Mouse (Mus musculus) MEL (cell line): ENCODE measurements around the gene C2. TPM values are rescaled to one million over a fixed set of nuclear protein-coding genes. Genes with fewer than 3 reads are reported as not detected.

Experiments used
- DNase-seq: peaks from one replicate; pipeline ENCODE4 v3.0.0; 2011; ENCODE audit warnings: low read depth, low spot score
- H3K27ac ChIP-seq: 2 replicates; pipeline ENCODE4 v1.5.1; 2012; ENCODE audit warnings: low read depth, mild to moderate bottlenecking, control low read depth, low read length, moderate library complexity; ENCODE audit not compliant: control insufficient read depth
- H3K27me3 ChIP-seq, 2 experiments: fragments of 150-350 bp in 1 of 2; sonication (generic) in 1 of 2; 2 replicates each; pipeline ENCODE4 v1.6.1; 2012; ENCODE audit warnings: low read length in 2 of 2, mild to moderate bottlenecking in 2 of 2, improper control_type of control experiment in 1 of 2, moderate library complexity in 1 of 2; ENCODE audit not compliant: insufficient read depth in 2 of 2, control insufficient read depth in 1 of 2
- H3K36me3 ChIP-seq, 2 experiments: 2 replicates each; pipeline ENCODE4 v1.6.1; 2012 to 2014; ENCODE audit warnings: low read length in 2 of 2, improper control_type of control experiment in 1 of 2, inconsistent platforms in 1 of 2, mild to moderate bottlenecking in 1 of 2; ENCODE audit not compliant: insufficient read depth in 2 of 2, control insufficient read depth in 1 of 2
- H3K4me1 ChIP-seq, 2 experiments: fragments of 150-350 bp in 1 of 2; sonication (generic) in 1 of 2; 2 replicates each; pipeline ENCODE4 v1.6.1; 2012; ENCODE audit warnings: low read length in 2 of 2, improper control_type of control experiment in 1 of 2, mild to moderate bottlenecking in 1 of 2; ENCODE audit not compliant: insufficient read depth in 2 of 2, control insufficient read depth in 1 of 2
- H3K4me3 ChIP-seq, 2 experiments: fragments of 150-350 bp in 1 of 2; sonication (generic) in 1 of 2; 2 replicates each; pipeline ENCODE4 v1.5.1; 2012; ENCODE audit warnings: low read depth in 2 of 2, low read length in 2 of 2, mild to moderate bottlenecking in 2 of 2, moderate library complexity in 2 of 2, control low read depth in 1 of 2, improper control_type of control experiment in 1 of 2; ENCODE audit not compliant: control insufficient read depth in 1 of 2, insufficient read depth in 1 of 2
- H3K79me2 ChIP-seq: 2 replicates; pipeline ENCODE4 v1.6.1; 2012; ENCODE audit warnings: mild to moderate bottlenecking, low read length, moderate library complexity; ENCODE audit not compliant: control insufficient read depth, poor library complexity, insufficient read depth
- H3K9ac ChIP-seq: 2 replicates; pipeline ENCODE4 v1.6.1; 2012; ENCODE audit warnings: low read depth, mild to moderate bottlenecking, control low read depth, low read length, moderate library complexity; ENCODE audit not compliant: control insufficient read depth, poor library complexity, severe bottlenecking
- H3K9me3 ChIP-seq: fragments of 150-350 bp; sonication (generic); replicated peaks from 2 replicates; pipeline ENCODE4 v1.6.1; 2012; ENCODE audit warnings: mild to moderate bottlenecking, low read length, improper control_type of control experiment, moderate library complexity; ENCODE audit not compliant: insufficient read depth
- CHD1 ChIP-seq: IDR thresholded peaks from 2 replicates; pipeline ENCODE4 v1.6.1; 2012; ENCODE audit warnings: low read depth, mild to moderate bottlenecking, inconsistent platforms, low read length, improper control_type of control experiment
- CHD2 ChIP-seq: IDR thresholded peaks from 2 replicates; pipeline ENCODE4 v1.6.1; 2011; ENCODE audit warnings: low read length, improper control_type of control experiment
- CTCF ChIP-seq, 3 experiments: IDR thresholded peaks in 2 of 3; conservative IDR thresholded peaks in 1 of 3; 2 replicates each; pipeline ENCODE4 v1.5.1; 2011 to 2012; ENCODE audit warnings: low read length in 3 of 3, low read depth in 2 of 3, mild to moderate bottlenecking in 2 of 3, improper control_type of control experiment in 1 of 3, inconsistent platforms in 1 of 3, mixed read lengths in 1 of 3, moderate library complexity in 1 of 3; ENCODE audit not compliant: control insufficient read depth in 1 of 3, insufficient read depth in 1 of 3, poor library complexity in 1 of 3, severe bottlenecking in 1 of 3
- E2F4 ChIP-seq: IDR thresholded peaks from 2 replicates; pipeline ENCODE4 v1.6.1; 2011; ENCODE audit warnings: low read depth, low read length, improper control_type of control experiment, borderline replicate concordance
- ELF1 ChIP-seq: IDR thresholded peaks from 2 replicates; pipeline ENCODE4 v1.6.1; 2014; ENCODE audit warnings: low read depth, mild to moderate bottlenecking, inconsistent platforms, low read length, improper control_type of control experiment, moderate library complexity
- ETS1 ChIP-seq: IDR thresholded peaks from 2 replicates; pipeline ENCODE4 v1.6.1; 2012; ENCODE audit warnings: low read depth, mild to moderate bottlenecking, inconsistent platforms, low read length, improper control_type of control experiment, moderate library complexity
- GABPA ChIP-seq: IDR thresholded peaks from 2 replicates; pipeline ENCODE4 v1.6.1; 2012; ENCODE audit warnings: low read depth, mild to moderate bottlenecking, inconsistent platforms, low read length, improper control_type of control experiment, moderate library complexity
- HCFC1 ChIP-seq: IDR thresholded peaks from 2 replicates; pipeline ENCODE4 v1.6.1; 2012; ENCODE audit warnings: low read depth, mild to moderate bottlenecking, inconsistent platforms, low read length, improper control_type of control experiment, moderate library complexity
- MAFK ChIP-seq: IDR thresholded peaks from 2 replicates; pipeline ENCODE4 v1.6.1; 2011; ENCODE audit warnings: low read depth, mild to moderate bottlenecking, low read length, improper control_type of control experiment, borderline replicate concordance
- MAX ChIP-seq: IDR thresholded peaks from 2 replicates; pipeline ENCODE4 v1.6.1; 2011; ENCODE audit warnings: low read length, improper control_type of control experiment
- MAZ ChIP-seq: IDR thresholded peaks from 2 replicates; pipeline ENCODE4 v1.6.1; 2012; ENCODE audit warnings: low read depth, mild to moderate bottlenecking, inconsistent platforms, low read length, improper control_type of control experiment
- MEF2A ChIP-seq: IDR thresholded peaks from 2 replicates; pipeline ENCODE4 v1.6.1; 2014; ENCODE audit warnings: low read depth, mild to moderate bottlenecking, inconsistent platforms, low read length, improper control_type of control experiment; ENCODE audit not compliant: poor library complexity, insufficient replicate concordance, severe bottlenecking; ENCODE audit errors: extremely low read depth
- MXI1 ChIP-seq: IDR thresholded peaks from 2 replicates; pipeline ENCODE4 v1.6.1; 2011; ENCODE audit warnings: mild to moderate bottlenecking, low read depth, low read length, improper control_type of control experiment
- NELFE ChIP-seq: IDR thresholded peaks from 2 replicates; pipeline ENCODE4 v1.6.1; 2011; ENCODE audit warnings: low read depth, low read length, improper control_type of control experiment
- POLR2A ChIP-seq, 2 experiments: IDR thresholded peaks; 2 replicates each; pipeline ENCODE4 v1.6.1; 2011 to 2012; ENCODE audit warnings: low read length in 2 of 2, mild to moderate bottlenecking in 2 of 2, control low read depth in 1 of 2, improper control_type of control experiment in 1 of 2, low read depth in 1 of 2, moderate library complexity in 1 of 2; ENCODE audit not compliant: control insufficient read depth in 1 of 2, insufficient read depth in 1 of 2, poor library complexity in 1 of 2
- POLR2AphosphoS2 ChIP-seq: IDR thresholded peaks from 2 replicates; pipeline ENCODE4 v1.6.1; 2011; ENCODE audit warnings: low read length, improper control_type of control experiment
- POLR2AphosphoS5 ChIP-seq: IDR thresholded peaks from 2 replicates; pipeline ENCODE4 v1.6.1; 2012; ENCODE audit warnings: low read depth, borderline replicate concordance, mild to moderate bottlenecking, inconsistent platforms, low read length, moderate library complexity, mixed read lengths
- RCOR1 ChIP-seq: IDR thresholded peaks from 2 replicates; pipeline ENCODE4 v1.6.1; 2012; ENCODE audit warnings: low read depth, mild to moderate bottlenecking, inconsistent platforms, low read length, improper control_type of control experiment
- SIN3A ChIP-seq: IDR thresholded peaks from 2 replicates; pipeline ENCODE4 v1.6.1; 2012; ENCODE audit warnings: low read length, improper control_type of control experiment, inconsistent platforms
- TAL1 ChIP-seq: IDR thresholded peaks from 2 replicates; pipeline ENCODE4 v1.6.1; 2012; ENCODE audit warnings: mild to moderate bottlenecking, inconsistent platforms, low read length, moderate library complexity, mixed read lengths
- TBP ChIP-seq: IDR thresholded peaks from 2 replicates; pipeline ENCODE4 v1.8.0; 2011; ENCODE audit warnings: low read depth, low read length, improper control_type of control experiment
- TCF12 ChIP-seq: IDR thresholded peaks from 2 replicates; pipeline ENCODE4 v1.6.1; 2014; ENCODE audit warnings: low read depth, mild to moderate bottlenecking, inconsistent platforms, low read length, improper control_type of control experiment, moderate library complexity
- UBTF ChIP-seq: IDR thresholded peaks from 2 replicates; pipeline ENCODE4 v1.6.1; 2012; ENCODE audit warnings: low read depth, mild to moderate bottlenecking, inconsistent platforms, low read length, improper control_type of control experiment, moderate library complexity, borderline replicate concordance; ENCODE audit not compliant: insufficient read depth
- USF1 ChIP-seq: IDR thresholded peaks from 2 replicates; pipeline ENCODE4 v1.6.1; 2014; ENCODE audit warnings: low read depth, mild to moderate bottlenecking, inconsistent platforms, low read length, improper control_type of control experiment, moderate library complexity
- USF2 ChIP-seq, 2 experiments: IDR thresholded peaks; 2 replicates each; pipeline ENCODE4 v1.6.1; 2011 to 2012; ENCODE audit warnings: improper control_type of control experiment in 2 of 2, low read length in 2 of 2, borderline replicate concordance in 1 of 2, inconsistent platforms in 1 of 2, low read depth in 1 of 2, mild to moderate bottlenecking in 1 of 2; ENCODE audit not compliant: insufficient read depth in 1 of 2
- ZC3H11A ChIP-seq: IDR thresholded peaks from 2 replicates; pipeline ENCODE4 v1.6.1; 2012; ENCODE audit warnings: low read depth, mild to moderate bottlenecking, inconsistent platforms, low read length, improper control_type of control experiment
- ZKSCAN1 ChIP-seq: IDR thresholded peaks from 2 replicates; pipeline ENCODE4 v1.6.1; 2012; ENCODE audit warnings: low read depth, mild to moderate bottlenecking, inconsistent platforms, low read length, improper control_type of control experiment, moderate library complexity
- ZMIZ1 ChIP-seq: IDR thresholded peaks from 2 replicates; pipeline ENCODE4 v1.6.1; 2012; ENCODE audit warnings: low read depth, mild to moderate bottlenecking, inconsistent platforms, low read length, improper control_type of control experiment, moderate library complexity
- ZNF384 ChIP-seq: IDR thresholded peaks from 2 replicates; pipeline ENCODE4 v1.6.1; 2012; ENCODE audit warnings: low read depth, mild to moderate bottlenecking, inconsistent platforms, low read length, improper control_type of control experiment
- polyA plus RNA-seq, 2 experiments: library from polyadenylated mRNA; stranded (reverse) in 1 of 2; unstranded in 1 of 2; fragments of >175 nt in 1 of 2; fragments of >200 nt in 1 of 2; gene quantifications; 2 replicates each; pipeline versions ENCODE4 v1.2.1 to v1.2.4; 2012; ENCODE audit warnings: low replicate concordance in 2 of 2, low read depth in 1 of 2; ENCODE audit not compliant: insufficient read length in 2 of 2, insufficient read depth in 1 of 2, missing spikeins in 1 of 2
- total RNA-seq: library from RNA; depleted of rRNA; stranded (reverse); fragments of 300-350 nt; gene quantifications from 2 replicates; pipeline ENCODE4 v1.2.3, GENCODE M21; 2012

The C2 gene
- total and polyA plus RNA-seq, 3 experiments = 2.2 to 9.4 TPM; not detected in 1

- no peaks in the 10 kb centered on the region; a peak in 2 of 4 replicates for H3K36me3 ChIP-seq
Measured at GRCm38 (mm10) chr17:34837464-34838324, 60.4 kb downstream of the C2 start.

DNA sequence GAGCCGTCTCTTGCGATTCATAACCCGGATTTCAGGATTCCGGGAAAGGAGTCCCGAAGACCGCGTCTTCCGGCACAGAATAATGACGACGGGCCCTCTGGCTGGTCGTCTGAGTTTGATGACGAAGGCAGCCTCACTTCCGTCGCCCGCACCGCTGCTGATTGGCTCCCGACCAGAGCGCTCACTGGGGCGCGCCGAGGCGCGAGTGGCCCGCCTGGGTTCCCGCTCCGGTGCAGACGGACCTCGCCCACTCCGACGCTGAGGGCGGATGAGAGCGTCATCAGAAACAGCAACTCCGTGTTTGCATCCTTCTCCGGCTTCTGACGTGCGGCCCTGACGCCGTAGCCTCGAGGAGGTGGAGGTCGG is 61.2 kb downstream of the C2 start, which contains the start of the genes Stk19 and Dxo:
TSS of gene Stk19 (minus strand) at position 90 of the 366 bp plus-strand sequence.
TSS of gene Dxo (plus strand) at position 164 of the 366 bp plus-strand sequence.
- H3K9me3 ChIP-seq = no peaks in the 10 kb centered on the region
- peaks cover 0 to 8% of the 10 kb centered on the region in 2 experiments; a peak in 2 of 4 replicates for H3K4me1 ChIP-seq
- H3K79me2 ChIP-seq = peaks cover 7% of the 10 kb centered on the region
- peak; percentile 97 for DNase-seq
- peak within 1 kb of the TSS; percentile 91 to 96 for H3K4me3 ChIP-seq
- H3K9ac ChIP-seq = peak within 1 kb of the TSS; percentile 87
- no peaks in the 10 kb centered on the region; a peak in 2 of 4 replicates for H3K36me3 ChIP-seq
- peak within 1 kb of the TSS; percentile 51 for H3K27ac ChIP-seq
- no peaks in the 10 kb centered on the region for H3K27me3 ChIP-seq
- TF ChIP-seq E2F4 (peak; percentile 89; the same call in 1 of the 2 replicates), MAFK (no peak), SIN3A (peak; percentile 100), UBTF (no peak), MAZ (peak; percentile 90), TAL1 (no peak), CTCF (IDR thresholded peaks at IDR 0.05 in 2 of 3, conservative IDR thresholded peaks at IDR 0.05 in 1 of 3; ENCODE audit: control insufficient read depth in 1 of 3, insufficient read depth in 1 of 3, low read depth in 2 of 3, low read length in 3 of 3, poor library complexity in 1 of 3, severe bottlenecking in 1 of 3) (no peak), NELFE (peak; percentile 74), GABPA (0 out of 2 replicates have a peak, but pooled peaks have one; percentile 46), ZMIZ1 (peak; percentile 79), POLR2AphosphoS5 (no peak), CHD2 (no peak), HCFC1 (peak; percentile 97), ETS1 (peak; percentile 45), TBP (peak; percentile 48; the same call in 1 of the 2 replicates), ELF1 (peak; percentile 99), POLR2AphosphoS2 (peak; percentile 87), MAX (peak; percentile 54; the same call in 1 of the 2 replicates), ZKSCAN1 (no peak), RCOR1 (no peak), CHD1 (no peak), TCF12 (peak; percentile 47), POLR2A (IDR thresholded peaks at IDR 0.05; ENCODE audit: control insufficient read depth in 1 of 2, insufficient read depth in 1 of 2, low read depth in 1 of 2, low read length in 2 of 2, poor library complexity in 1 of 2) (peak; percentile 87), ZC3H11A (peak; percentile 34; the same call in 1 of the 2 replicates), USF1 (0 out of 2 replicates have a peak, but pooled peaks have one; percentile 9), USF2 (IDR thresholded peaks at IDR 0.05; ENCODE audit: borderline replicate concordance in 1 of 2, insufficient read depth in 1 of 2, low read depth in 1 of 2, low read length in 2 of 2) (no peak), ZNF384 (no peak), MXI1 (peak; percentile 90)

More at GRCm38 (mm10) chr17:34837464-34838324, 60.4 kb downstream of the C2 start:
- Histone ChIP-seq H3K9me3 (no peaks in the 10 kb centered on the region), H3K27me3 (no peaks in the 10 kb centered on the region), H3K27ac (peak overlapping the region; percentile 23; the same call in 1 of the 2 replicates), H3K4me1 (peaks cover 0 to 8% of the 10 kb centered on the region in 2 experiments; a peak in 2 of 4 replicates), H3K4me3 (peak overlapping the region; percentile 91 to 96), H3K79me2 (peaks cover 7% of the 10 kb centered on the region), H3K9ac (peak overlapping the region; percentile 87)
- no peak for DNase-seq
- TF ChIP-seq TAL1 (no peak), ZKSCAN1 (no peak), MEF2A (no peak)
